Mouse (Mus musculus) stomach, adult 2 months (tissue): ENCODE measurements around the gene Ghitm. TPM values are rescaled to one million over a fixed set of nuclear protein-coding genes. Genes with fewer than 3 reads are reported as not detected.

Experiments used
- polyA plus RNA-seq: library from polyadenylated mRNA; depleted of rRNA; stranded (reverse); fragments of >200 nt; gene quantifications from 2 replicates; pipeline ENCODE4 v1.2.3, GENCODE M21; 2012; rRNA removed

Gene Ghitm
- polyA plus RNA-seq: 43.0 and 50.5 TPM in 2 replicates

GRCm38 (mm10) chr14:37135127-37135593, at the start of gene Ghitm:
Gene Ghitm (minus strand): TSS chr14:37135272.

GRCm38 (mm10) chr14:37113922-37114321, 21.1 kb downstream of the Ghitm start, which contains the start of gene 2610528A11Rik:
Gene 2610528A11Rik (minus strand): TSS chr14:37114022.

GRCm38 (mm10) chr14:37097956-37098530, 37.0 kb downstream of the Ghitm start, which contains the start of gene Cdhr1:
Gene Cdhr1 (minus strand): TSS chr14:37098347.

Other genes starting within 250 kb of the Ghitm start
- 2.5 TPM in 2 replicates for gene Ccser2, start 166.5 kb downstream of the Ghitm start, polyA plus RNA-seq
- not detected in 2 replicates for gene Rgr, start 86.3 kb downstream of the Ghitm start, polyA plus RNA-seq
- not detected in 2 replicates for gene Lrit1, start 80.4 kb downstream of the Ghitm start, polyA plus RNA-seq
- not detected in 2 replicates for gene Lrit2, start 67.3 kb downstream of the Ghitm start, polyA plus RNA-seq
- 0.11 and 0.15 TPM in 2 replicates for gene Cdhr1, start 36.9 kb downstream of the Ghitm start, polyA plus RNA-seq
- 2.2 and 4.2 TPM in 2 replicates for gene 2610528A11Rik, start 21.2 kb downstream of the Ghitm start, polyA plus RNA-seq